Mouse (Mus musculus): ENCODE data around the gene Fbxw8.
A peak's percentile ranks its signal among the peaks of the same experiment; 100 is the strongest.

Gene Fbxw8

GRCm38 (mm10) chr5:118015669-118016068, 139.6 kb downstream of the Fbxw8 start:
- DNase-seq: no peak

GRCm38 (mm10) chr5:118015028-118015427, 140.2 kb downstream of the Fbxw8 start:
- DNase-seq: peak; percentile 78 to 87

Measured in cerebellum, postnatal 25 days (tissue).